Mouse (Mus musculus) embryonic stem cell, embryonic (primary cell): ENCODE data around the gene Bbof1.

ENCODE experiments used
- CTCF ChIA-PET, 4 experiments: fragments of 300-600 bp in 2 of 4; fragments of 350-600 bp in 2 of 4; sonication (Branson Sonifier 250); formaldehyde crosslinking; loops; one replicate each; lab custom pipeline; 2022; ENCODE audit warnings: inconsistent platforms in 2 of 4; lab: Charles Lee
- POLR2A ChIA-PET, 4 experiments: fragments of 300-600 bp in 2 of 4; fragments of 350-600 bp in 2 of 4; sonication (Branson Sonifier 250); formaldehyde crosslinking; loops; one replicate each; lab custom pipeline; 2022; ENCODE audit warnings: antibody characterized with exemption in 4 of 4, inconsistent platforms in 1 of 4; lab: Charles Lee

Gene Bbof1

DNA sequence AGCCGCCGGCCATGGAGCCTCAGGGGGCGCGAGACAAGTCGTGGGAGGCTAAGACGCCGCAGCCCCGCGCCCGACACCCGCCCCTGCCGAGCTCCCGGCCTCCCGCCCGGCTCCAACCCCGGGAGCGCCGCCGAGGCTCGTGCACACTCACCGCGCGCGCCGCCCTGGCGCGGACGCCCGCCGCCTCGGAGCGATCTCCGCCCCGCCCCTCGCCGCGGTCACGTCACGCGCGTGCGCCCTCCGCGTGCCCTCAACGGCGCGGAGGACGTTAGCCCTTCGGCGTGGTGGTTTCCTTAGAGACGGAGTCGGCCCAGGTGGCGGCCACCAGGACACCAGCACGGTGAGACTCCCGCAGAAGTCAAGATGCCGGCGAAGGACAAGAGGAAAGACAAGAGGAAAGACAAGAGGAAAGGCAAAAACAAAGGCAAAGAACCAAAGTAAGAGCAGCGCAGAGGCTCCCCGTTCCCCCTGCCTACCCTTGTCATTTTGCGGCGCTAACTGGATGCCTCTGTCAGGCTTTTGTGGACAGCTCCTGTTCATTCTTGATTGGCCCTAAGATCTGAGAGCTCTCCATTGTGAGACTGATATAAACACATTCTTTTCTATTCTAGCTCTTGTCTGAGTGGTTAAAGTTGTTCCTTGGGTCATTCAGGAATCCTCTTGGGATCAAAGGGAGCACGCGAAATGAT, at the start of gene Bbof1, which contains the start of gene Entpd5:
Gene Bbof1, plus strand, starts transcription at position 253 of the 689 bp plus-strand sequence.
Gene Entpd5, minus strand, starts transcription at position 211 of the 689 bp plus-strand sequence.
- CTCF ChIA-PET, result interaction anchor here in 1 of 4 experiments (1.0 kb wide), 1 partner anchor 154 kb away, joined by 3 read pairs; no protein-coding TSS in a partner anchor
- POLR2A ChIA-PET, result interaction anchor here (0.6 to 2.2 kb wide), 25 partner anchors 8 to 363 kb away, joined by 3 to 17 read pairs (median 4); partner anchors contain the start of genes Rnf113a2 (in 4 of the 4), Aldh6a1 (in 3 of the 4), Lin52 (in 3 of the 4) and Abcd4 (in 1 of the 4)

DNA sequence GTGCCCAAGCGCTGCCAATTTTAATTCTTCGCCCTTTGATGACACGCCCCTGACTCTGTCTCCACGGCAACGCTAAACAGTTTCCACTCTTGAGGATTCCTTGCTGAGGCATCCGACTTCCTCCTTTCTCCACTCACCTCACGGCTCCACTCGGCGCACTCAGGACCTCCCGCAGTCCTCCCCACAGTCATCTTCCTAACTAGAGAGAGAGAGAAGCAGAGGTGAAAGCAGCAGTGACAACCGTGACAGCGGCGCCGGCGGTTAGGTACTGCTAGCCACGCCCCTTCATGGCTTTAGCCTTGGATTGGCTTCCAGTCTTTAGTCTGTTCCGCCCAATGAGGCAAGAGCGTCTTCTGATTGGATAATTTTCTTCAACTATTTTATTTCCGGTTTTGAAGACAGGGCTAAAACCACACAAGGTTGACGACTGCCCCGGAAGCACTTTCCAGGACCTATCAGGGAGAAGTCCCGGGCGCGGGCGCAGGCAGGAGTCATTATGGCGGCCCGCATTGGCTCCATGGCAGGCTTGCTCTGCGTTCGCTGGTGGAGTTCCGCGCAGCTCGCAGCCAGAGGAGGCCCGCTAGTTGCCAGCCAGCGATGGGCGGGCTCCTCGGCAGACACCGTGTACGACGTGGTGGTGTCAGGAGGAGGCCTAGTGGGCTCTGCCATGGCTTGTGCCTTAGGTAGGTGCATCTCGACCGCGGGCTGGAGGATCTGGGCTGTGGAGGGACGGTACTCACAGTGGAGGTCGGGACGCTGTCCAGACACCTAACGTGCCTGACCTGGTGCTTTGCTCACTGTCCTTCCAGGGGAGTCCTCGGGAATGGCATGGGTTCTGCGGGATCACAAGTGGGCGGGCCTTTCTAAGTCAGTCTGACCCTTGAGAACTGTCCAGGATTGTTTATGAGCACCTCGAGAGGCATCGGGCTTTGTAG, 47.0 kb upstream of the Bbof1 start, which contains the start of the genes Coq6 and Fam161b:
Gene Coq6, plus strand, starts transcription at position 103 of the 935 bp plus-strand sequence.
Gene Fam161b, minus strand, starts transcription at position 279 of the 935 bp plus-strand sequence.
- ChIA-PET POLR2A (interaction anchor here in 2 of 4 experiments (1.0 to 1.6 kb wide), 4 partner anchors 10 to 95 kb away, joined by 3 to 6 read pairs (median 3); no protein-coding TSS in a partner anchor), CTCF (no interaction called here)

DNA sequence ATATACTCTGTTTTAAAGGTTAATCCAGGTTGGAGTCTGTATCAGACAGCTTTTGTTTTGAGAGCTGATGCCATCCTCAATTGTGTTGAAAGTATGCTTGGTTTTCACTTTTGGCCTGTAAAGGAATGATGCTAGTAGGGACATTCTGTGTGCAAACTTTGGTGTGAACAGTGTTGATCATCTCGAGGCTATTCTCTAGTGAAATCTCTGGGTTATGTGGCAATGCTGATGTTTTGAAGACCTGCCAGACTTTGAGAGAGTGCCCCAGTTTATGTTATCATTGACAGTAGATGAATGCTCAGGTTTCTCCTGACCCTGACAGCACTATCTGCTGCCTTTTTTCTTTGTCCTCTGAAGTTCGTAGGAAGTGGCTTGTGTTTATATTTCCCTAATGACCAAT, 46.0 kb upstream of the Bbof1 start:
- CTCF ChIA-PET, result no interaction called here
- POLR2A ChIA-PET, result interaction anchor here in 1 of 4 experiments (1.0 to 1.6 kb wide), 2 partner anchors 11 to 15 kb away, joined by 3 to 6 read pairs; no protein-coding TSS in a partner anchor

DNA sequence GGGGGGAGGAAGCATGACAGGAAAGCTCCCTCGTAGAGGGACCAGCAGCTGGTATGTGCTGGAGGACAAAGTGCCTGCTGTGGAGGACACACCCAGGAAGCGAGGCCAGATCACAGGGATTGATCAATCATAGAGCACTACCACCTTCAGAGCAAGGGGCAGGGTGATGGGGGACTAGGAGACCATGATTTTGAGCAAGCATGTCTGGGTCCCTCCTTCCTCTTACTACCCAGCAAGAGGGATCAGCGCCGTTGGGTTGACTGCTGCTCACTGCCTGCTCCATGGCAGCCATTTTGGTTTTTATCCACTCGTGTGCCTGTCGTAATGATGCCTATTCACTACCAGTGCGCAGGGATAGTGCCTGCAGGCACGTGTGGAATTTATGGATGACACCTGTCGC, 44.6 kb upstream of the Bbof1 start:
- ChIA-PET POLR2A (interaction anchor here in 2 of 4 experiments (0.6 to 1.3 kb wide), 5 partner anchors 9 to 254 kb away, joined by 3 to 4 read pairs (median 3); no protein-coding TSS in a partner anchor), CTCF (no interaction called here)

DNA sequence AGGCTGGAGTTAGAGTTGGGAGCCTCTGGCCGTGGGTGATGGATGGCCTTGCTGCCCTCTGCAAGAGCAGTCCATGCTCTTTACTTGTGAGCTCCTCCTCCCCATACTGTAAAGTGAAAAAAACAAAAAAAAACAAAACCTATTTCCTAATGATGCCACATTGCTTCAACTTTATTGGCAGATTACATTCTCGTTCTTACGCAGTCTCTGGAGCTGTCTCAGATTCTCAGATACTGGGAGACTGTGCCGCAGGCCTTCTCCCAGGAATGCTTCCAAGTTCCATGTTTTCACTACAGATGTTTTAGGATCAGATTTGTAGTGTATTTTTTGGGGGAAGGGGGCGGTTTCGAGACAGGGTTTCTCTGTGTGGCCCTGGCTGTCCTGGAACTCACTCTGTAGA, 43.7 kb upstream of the Bbof1 start:
- POLR2A ChIA-PET, result interaction anchor here in 3 of 4 experiments (0.6 to 1.3 kb wide), 3 partner anchors 9 to 647 kb away, joined by 3 to 4 read pairs (median 3); no protein-coding TSS in a partner anchor

DNA sequence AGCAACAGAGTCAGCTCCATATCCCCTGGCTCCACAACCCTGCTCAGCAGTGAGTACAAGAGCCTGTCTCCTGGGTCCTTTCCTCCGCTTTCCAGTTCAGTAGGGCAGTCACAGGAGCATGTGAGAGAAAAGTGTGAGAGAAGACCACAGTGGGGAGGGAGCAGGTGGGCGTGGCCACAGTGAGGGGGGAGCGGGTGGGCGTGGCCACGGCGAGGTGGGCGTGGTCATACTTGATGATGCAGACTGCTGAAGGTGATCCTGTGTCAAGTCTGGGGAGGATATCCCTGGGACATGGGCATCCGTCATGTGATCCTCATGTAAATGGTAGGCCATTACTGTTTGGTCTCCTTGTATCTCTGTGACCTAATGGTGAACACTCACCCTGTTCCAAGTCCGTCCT, 41.9 kb upstream of the Bbof1 start:
- ChIA-PET CTCF (interaction anchor here in 2 of 4 experiments (0.6 to 1.0 kb wide), 2 partner anchors 40 to 214 kb away, joined by 3 to 11 read pairs; no protein-coding TSS in a partner anchor), POLR2A (interaction anchor here in 2 of 4 experiments (0.7 to 1.6 kb wide), 6 partner anchors 9 to 67 kb away, joined by 3 to 6 read pairs (median 4); partner anchors contain the start of gene Zfp410 (in 1 of the 2))

More for the DNA sequence above, 43.7 kb upstream of the Bbof1 start:
- CTCF ChIA-PET, result no interaction called here

DNA sequence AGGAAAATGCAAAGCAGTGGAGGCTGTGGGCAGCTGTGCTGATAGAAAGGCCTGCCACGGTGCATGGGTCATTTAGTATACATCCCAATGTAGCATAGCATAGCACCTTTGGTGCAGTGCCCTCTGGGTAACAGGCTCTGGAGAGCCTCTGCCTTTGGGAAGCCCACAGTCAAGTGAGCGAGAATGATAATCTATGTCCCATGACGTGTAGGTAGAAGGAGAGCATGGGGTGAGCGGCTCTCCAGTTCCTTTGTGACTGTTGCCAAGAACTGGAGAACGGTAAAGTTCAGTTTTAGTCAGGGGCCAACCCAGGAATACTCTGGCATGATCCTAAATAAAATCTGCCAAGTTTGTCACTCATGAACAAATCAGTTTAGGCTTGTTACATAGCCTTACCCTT, 37.2 kb upstream of the Bbof1 start:
- CTCF ChIA-PET, result no interaction called here
- POLR2A ChIA-PET, result interaction anchor here in 1 of 4 experiments (1.5 kb wide), 1 partner anchor 17 kb away, joined by 3 read pairs; no protein-coding TSS in a partner anchor

DNA sequence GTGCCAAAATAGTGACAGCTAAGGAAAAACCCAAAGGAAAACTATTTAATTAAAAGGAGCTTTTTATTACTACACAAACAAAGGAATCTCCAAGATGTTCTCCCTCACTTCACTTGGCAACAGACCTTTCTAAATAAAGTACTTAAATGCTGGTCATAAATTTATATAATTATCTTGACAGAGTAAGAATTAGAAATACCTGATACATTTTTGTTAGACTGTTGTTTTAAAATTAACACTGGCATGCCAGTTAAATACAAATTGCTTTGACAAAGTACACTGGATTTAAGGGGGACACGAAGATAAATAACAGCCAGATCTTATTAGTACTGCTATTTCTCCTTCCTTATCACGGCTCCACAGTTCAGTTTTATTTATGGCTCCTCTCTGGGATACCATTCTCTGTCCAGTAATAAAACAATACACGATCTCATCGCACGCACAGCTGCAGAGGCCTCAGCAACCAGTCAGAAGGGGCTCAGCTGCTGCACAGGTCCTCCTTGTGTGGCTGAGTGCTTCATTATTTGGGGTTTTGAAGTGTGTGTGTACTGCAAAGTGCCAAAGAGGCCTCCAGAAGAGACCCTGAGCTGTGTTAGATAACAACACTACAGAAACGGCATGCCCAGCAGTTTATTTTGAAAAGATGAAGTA, 34.9 kb upstream of the Bbof1 start:
- ChIA-PET POLR2A (interaction anchor here in 1 of 4 experiments (1.5 kb wide), 1 partner anchor 10 kb away, joined by 4 read pairs; no protein-coding TSS in a partner anchor), CTCF (no interaction called here)

DNA sequence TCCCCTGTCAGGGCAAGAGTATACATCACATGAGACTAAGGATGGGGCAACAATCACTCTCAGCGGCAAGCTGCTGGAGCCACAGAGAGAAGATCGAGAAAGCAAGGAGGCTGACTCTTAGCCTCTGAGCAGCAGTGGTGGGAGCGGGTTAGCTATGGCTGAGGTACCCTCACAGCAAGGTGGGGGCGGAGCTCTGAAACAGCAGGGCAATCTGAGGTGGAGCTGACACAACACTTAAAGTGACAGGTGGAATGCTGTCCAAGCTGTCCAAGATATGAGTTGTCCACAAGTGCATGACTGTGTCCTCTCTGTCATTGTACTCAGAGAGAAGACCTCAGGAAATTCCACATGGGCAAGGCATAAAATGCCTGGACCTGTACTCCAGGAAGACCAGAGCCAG, 26.5 kb upstream of the Bbof1 start:
- ChIA-PET CTCF (no interaction called here), POLR2A (interaction anchor here in 2 of 4 experiments (1.0 to 2.0 kb wide), 3 partner anchors 10 to 69 kb away, joined by 3 to 4 read pairs (median 4); partner anchors contain the start of genes Aldh6a1 (in 1 of the 2) and Lin52 (in 1 of the 2))

DNA sequence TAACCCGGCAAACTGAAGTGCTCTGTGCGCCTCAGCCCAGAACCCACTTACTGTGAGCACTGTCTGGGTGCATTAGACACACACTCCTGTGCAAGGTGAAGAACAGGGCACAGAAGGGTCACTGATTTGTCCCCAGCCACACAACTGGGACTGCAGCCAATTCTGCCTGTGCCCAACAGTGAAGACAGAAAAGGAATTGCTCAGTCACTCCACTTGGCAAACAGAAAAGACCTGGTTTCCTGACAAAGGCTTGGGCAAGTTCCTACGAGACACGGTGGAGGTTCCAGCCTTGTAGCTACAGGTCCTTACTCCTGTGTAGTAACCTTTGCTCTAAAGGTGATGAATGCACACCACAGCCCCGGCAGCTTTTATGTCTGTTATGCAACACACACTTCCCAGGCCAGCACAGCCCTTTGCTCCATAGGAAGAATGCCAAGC, 24.2 kb upstream of the Bbof1 start:
- ChIA-PET CTCF (no interaction called here), POLR2A (interaction anchor here in 1 of 4 experiments (0.5 to 1.0 kb wide), 2 partner anchors 10 to 17 kb away, joined by 3 read pairs; no protein-coding TSS in a partner anchor)

DNA sequence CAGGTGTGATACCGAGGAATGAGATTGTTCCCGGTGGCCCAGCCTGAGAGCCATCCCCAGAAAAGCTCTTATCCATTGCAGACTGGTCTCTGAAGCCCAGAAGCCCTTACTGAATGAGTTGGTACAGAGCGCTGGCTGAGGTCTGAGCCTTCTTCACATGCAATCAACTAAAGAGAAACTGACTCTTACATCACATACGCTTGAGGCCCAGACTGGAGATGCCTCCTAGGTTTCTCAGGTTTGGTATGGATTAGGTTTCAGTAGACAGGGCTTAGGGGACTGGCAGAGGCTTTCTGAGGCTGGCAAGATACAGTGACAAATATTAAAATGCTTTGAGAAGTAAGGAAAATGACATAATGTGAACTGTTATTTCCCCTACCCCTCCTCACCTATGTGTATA, 23.5 kb upstream of the Bbof1 start:
- ChIA-PET CTCF (no interaction called here), POLR2A (interaction anchor here in 3 of 4 experiments (0.5 to 1.2 kb wide), 5 partner anchors 8 to 611 kb away, joined by 3 to 4 read pairs (median 3); partner anchors contain the start of genes Bbof1 (in 1 of the 3) and Entpd5 (in 1 of the 3))

DNA sequence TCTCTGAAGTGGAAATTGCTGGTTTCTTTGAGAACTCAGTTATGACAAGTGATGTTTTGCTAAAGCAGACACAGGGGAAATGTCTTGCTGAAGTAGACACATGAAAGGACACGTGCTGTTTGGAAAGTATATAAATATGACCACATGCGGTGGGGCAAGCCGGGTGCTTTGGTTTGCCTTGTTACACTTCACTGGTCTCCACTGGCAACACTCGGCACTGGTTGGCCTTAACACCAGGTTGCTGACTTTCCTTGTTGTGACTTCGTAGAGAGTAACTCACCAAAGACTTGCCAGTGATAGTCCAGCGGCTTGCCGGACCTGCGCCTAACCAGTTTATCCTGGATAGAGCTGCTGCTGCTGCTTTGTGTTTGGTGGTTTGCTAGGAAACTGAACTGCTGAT, 20.8 kb upstream of the Bbof1 start:
- ChIA-PET CTCF (interaction anchor here in 1 of 4 experiments (1.1 kb wide), 1 partner anchor 11 kb away, joined by 4 read pairs; no protein-coding TSS in a partner anchor), POLR2A (interaction anchor here in 2 of 4 experiments (1.0 to 1.9 kb wide), 5 partner anchors 11 to 71 kb away, joined by 3 to 6 read pairs (median 3); partner anchors contain the start of genes Bbof1 (in 2 of the 2), Entpd5 (in 2 of the 2), Rnf113a2 (in 1 of the 2) and Zfp410 (in 1 of the 2))

DNA sequence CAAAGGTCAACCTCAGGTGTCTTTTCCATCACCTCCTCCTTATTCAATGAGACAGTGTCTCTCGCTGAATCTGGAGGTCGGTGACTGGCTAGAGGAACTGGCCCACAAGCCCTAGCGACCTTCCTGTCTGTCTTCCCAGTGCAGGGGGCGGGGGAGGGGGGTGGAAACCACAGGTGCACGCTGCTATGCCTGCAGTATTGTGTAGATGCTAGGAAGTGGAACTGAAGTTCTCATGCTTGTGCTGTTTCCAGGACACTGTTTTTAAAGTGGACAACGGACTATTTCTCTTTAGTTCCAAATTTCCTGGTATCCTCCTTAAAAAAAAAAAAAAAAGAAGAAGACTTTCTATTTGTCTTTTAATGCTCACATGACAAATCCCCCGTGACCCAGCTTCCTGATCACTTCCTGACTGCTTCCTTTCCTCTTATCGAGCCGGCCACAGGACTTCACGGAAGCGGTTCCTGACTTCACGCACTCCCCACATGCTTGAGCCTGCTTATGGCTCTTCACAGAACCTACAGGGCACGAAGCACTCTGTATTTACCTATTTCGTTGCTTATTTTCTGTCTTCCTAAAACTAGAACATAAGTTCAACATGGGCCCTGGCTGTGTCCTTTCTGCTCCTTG, 20.0 kb upstream of the Bbof1 start:
- ChIA-PET POLR2A (interaction anchor here in 3 of 4 experiments (0.7 to 1.9 kb wide), 4 partner anchors 11 to 640 kb away, joined by 3 to 6 read pairs (median 4); partner anchors contain the start of genes Bbof1 (in 2 of the 3) and Entpd5 (in 2 of the 3)), CTCF (no interaction called here)

DNA sequence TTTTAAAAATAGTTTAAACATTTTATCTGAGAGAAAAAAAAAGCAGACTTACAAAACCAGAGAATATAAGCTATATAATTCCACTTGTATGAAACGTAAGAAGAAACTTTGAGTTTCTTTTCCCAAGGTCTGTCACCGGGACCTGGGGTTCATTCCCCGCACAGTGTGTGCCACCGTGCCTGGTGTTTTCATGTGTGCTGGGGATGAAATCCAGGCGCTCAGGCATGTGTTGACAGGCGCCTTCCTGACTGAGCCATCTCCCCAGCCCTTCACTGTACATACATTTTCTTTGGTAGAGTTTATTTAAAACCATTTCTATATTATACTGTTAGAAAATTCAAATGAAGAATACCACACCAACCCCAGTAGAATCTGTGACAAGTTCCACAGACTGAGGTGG, 18.5 kb upstream of the Bbof1 start:
- POLR2A ChIA-PET, result no interaction called here
- CTCF ChIA-PET, result no interaction called here

DNA sequence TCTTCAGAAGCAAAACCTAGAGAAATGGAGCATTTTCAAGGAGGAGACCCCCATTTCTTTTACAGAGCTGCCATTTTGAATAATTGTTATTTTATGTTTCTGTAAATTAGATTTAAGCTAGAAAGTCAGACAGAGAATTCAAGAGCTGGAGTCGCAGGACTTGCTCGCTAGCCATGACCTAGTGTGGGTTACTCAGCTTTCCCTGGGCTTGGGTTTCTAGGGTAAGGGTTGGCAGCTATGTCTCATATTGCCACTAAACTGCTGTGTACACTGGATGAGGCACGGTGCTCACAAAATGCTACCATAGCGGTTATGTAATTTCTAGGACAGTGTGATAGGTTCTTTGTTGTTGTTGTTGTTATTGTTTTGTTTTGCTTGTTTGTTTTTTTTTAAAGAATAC, 16.2 kb upstream of the Bbof1 start:
- ChIA-PET CTCF (no interaction called here), POLR2A (interaction anchor here in 2 of 4 experiments (0.6 to 1.6 kb wide), 5 partner anchors 10 to 721 kb away, joined by 3 to 4 read pairs (median 3); partner anchors contain the start of gene Rnf113a2 (in 1 of the 2))

DNA sequence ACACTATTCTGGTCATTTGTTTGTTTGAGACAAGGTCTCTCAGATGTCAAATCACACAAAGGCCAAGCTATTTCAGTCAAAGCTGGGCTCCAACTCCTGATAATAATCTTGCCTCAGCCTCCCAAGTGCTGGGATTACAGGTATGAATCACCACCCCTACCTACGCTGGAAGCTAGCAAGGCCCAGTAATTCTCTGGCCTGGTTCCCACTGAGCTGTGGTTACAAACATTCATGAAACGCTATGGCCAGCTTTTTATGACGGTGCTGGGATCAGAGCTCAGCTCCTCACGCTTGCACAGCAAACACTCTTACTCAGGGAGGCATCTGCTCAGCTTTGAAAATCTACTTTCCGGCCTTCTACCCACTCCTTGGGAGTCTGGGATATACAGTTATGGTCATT, 15.0 kb upstream of the Bbof1 start:
- POLR2A ChIA-PET, result interaction anchor here in 3 of 4 experiments (0.6 to 1.7 kb wide), 5 partner anchors 9 to 666 kb away, joined by 3 to 4 read pairs (median 3); no protein-coding TSS in a partner anchor

More for the DNA sequence above, 15.0 kb upstream of the Bbof1 start:
- CTCF ChIA-PET, result no interaction called here
